Mouse (Mus musculus) heart, embryonic 12.5 days (tissue): Measurements from ENCODE around the gene Pla2g12a. TPM values are rescaled to one million over a fixed set of nuclear protein-coding genes. Genes with fewer than 3 reads are reported as not detected.

Experiments used
- ATAC-seq: fragments of 200-750 bp; cut with Nextera tagmentation; 2 replicates; pipeline ENCODE4 v1.8.0; 2017; ENCODE audit warnings: moderate TSS enrichment, moderate library complexity; ENCODE audit not compliant: insufficient number of reproducible peaks, low FRiP score
- H3K27ac ChIP-seq: fragments of 300-500 bp; sonication (generic); 2 replicates; pipeline ENCODE4 v1.5.1; 2016; ENCODE audit warnings: mild to moderate bottlenecking, moderate library complexity; ENCODE audit not compliant: poor library complexity, severe bottlenecking
- H3K27me3 ChIP-seq: fragments of 300-500 bp; sonication (generic); replicated peaks from 2 replicates; pipeline ENCODE4 v1.6.1; 2016; ENCODE audit warnings: mild to moderate bottlenecking, moderate library complexity
- H3K36me3 ChIP-seq: fragments of 300-500 bp; sonication (generic); 2 replicates; pipeline ENCODE4 v1.6.1; 2016; ENCODE audit warnings: mild to moderate bottlenecking, moderate library complexity
- H3K4me1 ChIP-seq: fragments of 300-500 bp; sonication (generic); replicated peaks from 2 replicates; pipeline ENCODE4 v1.6.1; 2016; ENCODE audit warnings: mild to moderate bottlenecking
- H3K4me2 ChIP-seq: fragments of 300-500 bp; sonication (generic); 2 replicates; pipeline ENCODE4 v1.6.1; 2016; ENCODE audit warnings: mild to moderate bottlenecking, moderate library complexity
- H3K4me3 ChIP-seq: fragments of 300-500 bp; sonication (generic); 2 replicates; pipeline ENCODE4 v1.5.1; 2016; ENCODE audit warnings: mild to moderate bottlenecking
- H3K9ac ChIP-seq: fragments of 300-500 bp; sonication (generic); 2 replicates; pipeline ENCODE4 v1.6.1; 2016; ENCODE audit warnings: mild to moderate bottlenecking, moderate library complexity
- H3K9me3 ChIP-seq: fragments of 300-500 bp; sonication (generic); replicated peaks from 2 replicates; pipeline ENCODE4 v1.6.1; 2016; ENCODE audit warnings: mild to moderate bottlenecking, moderate library complexity
- WGBS: fragments of 180-500 bp; shearing (Covaris S2); methylation state at CpG from one replicate; pipeline ENCODE4 v1.1.7; 2016; 5-methylcytosine and 5-hydroxymethylcytosine counted together
- polyA plus RNA-seq: library from polyadenylated mRNA; unstranded; fragments of >200 nt; fragmentation: Nextera tagmentation; extraction: Ambion mirVana; gene quantifications from 2 replicates; pipeline ENCODE4 v1.2.1, GENCODE M21; 2016

The Pla2g12a gene
- polyA plus RNA-seq, 1 experiment from 2014 or later: 66.1 TPM

DNA sequence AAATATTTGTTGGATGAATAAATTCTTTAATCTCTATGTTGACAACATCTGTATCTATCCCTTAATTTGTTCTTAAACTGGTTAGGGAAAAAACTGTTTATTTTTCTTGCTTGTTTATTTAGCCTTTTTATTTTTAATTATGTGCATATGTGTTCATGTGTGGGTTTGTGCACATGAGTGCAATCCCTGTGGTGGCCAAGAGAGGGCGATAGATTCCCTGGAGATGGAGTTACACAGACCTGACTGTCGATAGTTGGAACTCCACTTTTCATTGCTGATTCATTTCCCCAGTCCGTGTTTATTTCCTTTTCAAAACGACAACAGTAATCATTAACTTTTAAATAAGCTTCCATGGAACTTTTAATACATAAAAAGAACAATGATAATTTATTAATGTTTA is 54.0 kb downstream of the Pla2g12a start:
- H3K4me2 ChIP-seq: no peak overlapping the region
- no peak overlapping the region for H3K4me3 ChIP-seq
- H3K27me3 ChIP-seq: no peaks in the 10 kb centered on the region
- H3K4me1 ChIP-seq: no peaks in the 10 kb centered on the region
- ATAC-seq: no peak
- no peak overlapping the region for H3K27ac ChIP-seq
- H3K9me3 ChIP-seq: no peaks in the 10 kb centered on the region
- H3K9ac ChIP-seq: no peak overlapping the region
- no peaks in the 10 kb centered on the region for H3K36me3 ChIP-seq
- WGBS: 44% methylated on average over 4 of the region's 4 CpGs

DNA sequence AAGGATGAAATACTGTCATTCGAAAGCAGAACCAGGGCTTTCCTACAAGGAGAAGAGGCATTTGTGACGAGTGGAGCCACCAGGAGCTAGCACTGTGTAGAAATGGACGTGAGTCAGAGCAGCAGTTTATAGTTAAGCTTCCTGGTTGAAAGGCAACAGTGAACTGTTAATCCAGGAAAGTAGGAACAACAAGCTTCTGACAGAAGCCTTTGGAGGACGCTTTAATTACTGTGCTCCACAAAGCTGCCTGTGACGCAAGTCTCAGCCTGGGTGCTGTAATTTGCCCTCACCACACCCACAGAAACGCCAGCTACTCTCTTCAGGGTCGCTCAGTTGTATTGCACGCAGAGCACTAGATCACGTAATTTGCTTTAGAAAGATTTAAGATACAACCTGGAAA is 58.2 kb downstream of the Pla2g12a start:
- no peak for ATAC-seq
- H3K4me2 ChIP-seq: no peak overlapping the region
- no peaks in the 10 kb centered on the region for H3K36me3 ChIP-seq
- no peak overlapping the region for H3K27ac ChIP-seq
- no peaks in the 10 kb centered on the region for H3K9me3 ChIP-seq
- no peaks in the 10 kb centered on the region for H3K27me3 ChIP-seq
- H3K9ac ChIP-seq: no peak overlapping the region
- no peaks in the 10 kb centered on the region for H3K4me1 ChIP-seq
- 64% methylated on average over 9 of the region's 9 CpGs for WGBS
- no peak overlapping the region for H3K4me3 ChIP-seq

DNA sequence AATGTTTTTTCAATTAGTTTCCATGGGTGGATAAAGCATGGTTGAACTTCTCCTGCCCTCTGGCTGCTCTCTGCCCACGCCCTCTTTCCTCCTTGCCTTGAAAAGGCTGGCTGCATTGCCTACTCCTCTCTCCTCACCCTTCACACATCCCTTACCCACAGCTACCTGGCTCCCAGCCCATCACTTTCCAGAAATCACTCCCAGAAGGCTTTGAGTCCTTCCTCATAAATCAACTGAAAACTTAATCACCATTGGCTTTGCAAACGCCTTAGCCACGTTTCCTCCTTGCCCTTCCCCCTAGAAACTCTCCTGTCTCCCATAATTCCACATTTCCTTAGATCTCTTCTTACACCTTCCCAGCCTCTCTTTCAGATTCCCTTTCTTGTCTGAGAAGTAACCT is 59.4 kb downstream of the Pla2g12a start:
- WGBS: 50% methylated on average over 3 of the region's 3 CpGs
- Histone ChIP-seq H3K4me3 (no peak overlapping the region), H3K4me1 (no peaks in the 10 kb centered on the region), H3K9ac (no peak overlapping the region), H3K27me3 (no peaks in the 10 kb centered on the region), H3K36me3 (no peaks in the 10 kb centered on the region), H3K4me2 (no peak overlapping the region), H3K9me3 (no peaks in the 10 kb centered on the region), H3K27ac (no peak overlapping the region)
- ATAC-seq: no peak

DNA sequence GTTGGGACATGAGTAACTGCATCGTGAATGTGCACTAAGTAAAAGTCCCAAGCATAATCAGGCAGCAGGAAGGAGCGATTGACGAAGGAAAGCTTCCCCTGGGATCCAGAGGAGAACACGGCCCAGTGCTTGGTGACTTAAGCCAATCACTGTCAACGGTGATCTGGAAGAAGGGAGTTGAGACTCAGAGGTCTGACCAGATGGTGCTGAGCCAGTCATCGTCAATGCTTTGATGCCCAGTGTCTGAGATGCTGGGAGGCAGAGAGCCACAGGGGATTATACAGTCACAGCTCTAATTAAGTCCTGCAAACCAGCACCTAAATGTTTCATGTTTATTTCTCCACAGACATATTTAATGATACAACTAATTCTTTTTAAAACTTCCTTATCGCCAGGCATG is 60.7 kb downstream of the Pla2g12a start:
- no peaks in the 10 kb centered on the region for H3K4me1 ChIP-seq
- 53% methylated on average over 7 of the region's 7 CpGs for WGBS
- no peak overlapping the region for H3K4me3 ChIP-seq
- H3K27ac ChIP-seq: no peak overlapping the region
- no peaks in the 10 kb centered on the region for H3K27me3 ChIP-seq
- ATAC-seq: no peak
- no peak overlapping the region for H3K4me2 ChIP-seq
- H3K9ac ChIP-seq: no peak overlapping the region
- H3K9me3 ChIP-seq: no peaks in the 10 kb centered on the region
- H3K36me3 ChIP-seq: no peaks in the 10 kb centered on the region

DNA sequence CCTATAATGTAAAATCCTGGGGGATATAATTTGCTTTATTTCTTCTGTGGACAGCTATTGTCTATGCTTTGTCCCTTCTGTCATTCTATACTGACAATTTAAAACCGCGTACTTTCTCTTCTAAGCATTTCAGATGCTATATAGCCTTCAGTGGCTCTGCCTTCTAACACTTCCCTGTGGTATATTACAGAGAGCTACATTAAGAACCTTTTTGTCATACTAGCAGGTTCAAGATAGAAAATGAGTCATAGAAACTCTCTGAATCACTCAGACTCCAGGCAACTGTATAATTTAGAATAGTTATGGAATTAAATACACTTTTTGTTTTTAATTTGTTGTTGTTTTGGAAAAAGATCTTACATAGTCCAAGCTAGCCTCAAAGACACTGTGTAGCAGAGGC is 62.4 kb downstream of the Pla2g12a start:
- no peaks in the 10 kb centered on the region for H3K27me3 ChIP-seq
- H3K9me3 ChIP-seq: no peaks in the 10 kb centered on the region
- WGBS: 90% methylated on average over 2 of the region's 2 CpGs
- H3K4me3 ChIP-seq: no peak overlapping the region
- no peaks in the 10 kb centered on the region for H3K36me3 ChIP-seq
- H3K4me1 ChIP-seq: no peaks in the 10 kb centered on the region
- no peak for ATAC-seq
- no peak overlapping the region for H3K4me2 ChIP-seq
- no peak overlapping the region for H3K27ac ChIP-seq
- no peak overlapping the region for H3K9ac ChIP-seq

DNA sequence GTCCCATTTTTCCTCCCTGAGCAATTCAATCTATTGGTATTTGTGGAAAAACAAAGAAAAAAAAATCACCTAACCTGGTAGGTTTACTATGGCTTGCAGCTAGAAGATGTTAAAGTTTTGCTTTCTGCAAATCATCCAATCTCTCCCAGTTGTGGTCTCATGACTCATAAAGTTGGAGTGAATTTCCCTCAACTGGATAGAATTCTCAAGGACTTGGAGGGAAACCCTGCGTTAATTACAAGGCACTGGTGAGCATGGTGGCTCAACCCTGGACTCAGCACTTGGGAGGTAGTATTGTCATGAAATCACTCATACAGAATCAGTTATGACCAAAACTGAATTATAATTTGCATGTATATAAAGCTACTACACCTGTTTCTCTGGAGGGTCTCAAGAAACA is 62.9 kb downstream of the Pla2g12a start:
- H3K9me3 ChIP-seq: no peaks in the 10 kb centered on the region
- 87% methylated on average over 1 of the region's 1 CpGs for WGBS
- no peak overlapping the region for H3K9ac ChIP-seq
- no peak overlapping the region for H3K4me3 ChIP-seq
- H3K27ac ChIP-seq: no peak overlapping the region
- no peak overlapping the region for H3K4me2 ChIP-seq
- H3K27me3 ChIP-seq: no peaks in the 10 kb centered on the region
- no peaks in the 10 kb centered on the region for H3K4me1 ChIP-seq
- no peak for ATAC-seq
- H3K36me3 ChIP-seq: no peaks in the 10 kb centered on the region

DNA sequence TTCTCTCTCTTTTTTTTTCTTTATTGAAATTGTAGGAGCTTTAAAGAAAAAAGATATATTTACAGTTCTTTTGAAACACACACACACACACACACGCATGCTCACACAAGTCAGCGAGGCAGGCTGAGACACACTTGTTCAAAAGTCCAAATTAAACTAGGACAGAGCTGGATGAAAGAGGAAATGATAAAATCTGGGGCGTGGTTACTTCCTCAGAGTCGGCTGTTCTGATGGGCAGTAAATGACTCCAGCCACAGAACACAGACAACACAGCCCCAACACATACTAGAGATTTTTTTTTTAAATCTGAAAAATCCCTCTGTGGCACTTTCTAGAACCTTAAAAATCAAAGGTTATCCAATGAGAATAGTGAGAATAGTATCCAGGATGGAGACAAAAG is 65.4 kb downstream of the Pla2g12a start:
- H3K4me2 ChIP-seq: no peak overlapping the region
- no peaks in the 10 kb centered on the region for H3K36me3 ChIP-seq
- no peak for ATAC-seq
- no peaks in the 10 kb centered on the region for H3K27me3 ChIP-seq
- no peak overlapping the region for H3K4me3 ChIP-seq
- H3K4me1 ChIP-seq: no peaks in the 10 kb centered on the region
- WGBS: 71% methylated on average over 4 of the region's 4 CpGs
- H3K9me3 ChIP-seq: no peaks in the 10 kb centered on the region
- H3K9ac ChIP-seq: no peak overlapping the region
- no peak overlapping the region for H3K27ac ChIP-seq

Other genes starting within 250 kb of the Pla2g12a start
- gene Egf, start 123.3 kb upstream of the Pla2g12a start, polyA plus RNA-seq: 1.7 and 2.1 TPM in 2 replicates
- gene Lrit3, start 74.6 kb upstream of the Pla2g12a start, polyA plus RNA-seq: not detected in 2 replicates
- 0.05 and 0.06 TPM in 2 replicates for gene Rrh, start 56.0 kb upstream of the Pla2g12a start, polyA plus RNA-seq
- gene Gar1, start 47.2 kb upstream of the Pla2g12a start, polyA plus RNA-seq: 52.2 and 59.5 TPM in 2 replicates
- 2.0 and 2.8 TPM in 2 replicates for gene Cfi, start 42.7 kb upstream of the Pla2g12a start, polyA plus RNA-seq
- 74.8 and 83.4 TPM in 2 replicates for gene Casp6, start 22.8 kb downstream of the Pla2g12a start, polyA plus RNA-seq
- 3.5 and 3.6 TPM in 2 replicates for gene Mcub, start 91.6 kb downstream of the Pla2g12a start, polyA plus RNA-seq
- 32.1 and 35.5 TPM in 2 replicates for gene Sec24b, start 182.9 kb downstream of the Pla2g12a start, polyA plus RNA-seq